Mouse (Mus musculus) urinary bladder, postnatal 36 days (tissue): ENCODE measurements around the gene Tex12.

Experiments used
- DNase-seq, 2 experiments: peaks; one replicate each; pipeline ENCODE4 v3.0.0; 2022; ENCODE audit warnings: low spot score in 2 of 2, mixed read lengths in 1 of 2

Gene Tex12

GRCm38 (mm10) chr9:50561918-50562360 lies 814 bp upstream of the Tex12 start:
- no peak for DNase-seq

GRCm38 (mm10) chr9:50555094-50555446 lies 6.1 kb downstream of the Tex12 start, which contains the start of gene Bco2:
Gene Bco2 (minus strand): TSS chr9:50555181.
- no peak for DNase-seq

GRCm38 (mm10) chr9:50554241-50555093 lies 6.7 kb downstream of the Tex12 start, which contains the start of gene Il18:
Gene Il18 (plus strand): TSS chr9:50554827.
- DNase-seq: peak in 1 of 2 experiments; percentile 34

GRCm38 (mm10) chr9:50553547-50553946 lies 7.6 kb downstream of the Tex12 start:
- DNase-seq: no peak

GRCm38 (mm10) chr9:50552206-50552605 lies 8.9 kb downstream of the Tex12 start:
- DNase-seq: no peak

GRCm38 (mm10) chr9:50548936-50549335 lies 12.2 kb downstream of the Tex12 start:
- no peak for DNase-seq

- no peak for DNase-seq
These were observed 13.2 kb downstream of the Tex12 start for GRCm38 (mm10) chr9:50547859-50548478.

- DNase-seq: no peak
These were observed 18.7 kb downstream of the Tex12 start for GRCm38 (mm10) chr9:50542401-50542800.

- no peak for DNase-seq
These were observed 21.0 kb downstream of the Tex12 start for GRCm38 (mm10) chr9:50540170-50540569.

GRCm38 (mm10) chr9:50537295-50537694 lies 23.8 kb downstream of the Tex12 start:
- DNase-seq: no peak

- DNase-seq: no peak
These were observed 24.5 kb downstream of the Tex12 start for GRCm38 (mm10) chr9:50536603-50537135.

- DNase-seq: peak; percentile 19 to 27
These were observed 25.2 kb downstream of the Tex12 start for GRCm38 (mm10) chr9:50535930-50536329.

- DNase-seq: no peak
These were observed 27.3 kb downstream of the Tex12 start for GRCm38 (mm10) chr9:50533791-50534190.

GRCm38 (mm10) chr9:50533328-50533727 lies 27.8 kb downstream of the Tex12 start:
- DNase-seq: no peak

GRCm38 (mm10) chr9:50530890-50531289 lies 30.2 kb downstream of the Tex12 start:
- DNase-seq: peak; percentile 11 to 30

- peak; percentile 95 to 96 for DNase-seq
These were observed 32.7 kb downstream of the Tex12 start, which contains the start of gene Pts for GRCm38 (mm10) chr9:50528293-50528892. Gene Pts (minus strand): TSS chr9:50528724.

- DNase-seq: no peak
These were observed 33.3 kb downstream of the Tex12 start for GRCm38 (mm10) chr9:50527860-50528259.

GRCm38 (mm10) chr9:50525585-50525984 lies 35.5 kb downstream of the Tex12 start:
- no peak for DNase-seq

GRCm38 (mm10) chr9:50524936-50525335 lies 36.2 kb downstream of the Tex12 start:
- DNase-seq: peak in 1 of 2 experiments; percentile 24

- no peak for DNase-seq
These were observed 38.6 kb downstream of the Tex12 start for GRCm38 (mm10) chr9:50522574-50522973.

GRCm38 (mm10) chr9:50521562-50521961 lies 39.6 kb downstream of the Tex12 start:
- no peak for DNase-seq

GRCm38 (mm10) chr9:50520748-50521147 lies 40.4 kb downstream of the Tex12 start:
- no peak for DNase-seq
